Mouse (Mus musculus) cerebellum, postnatal 14 days (tissue): ENCODE results near the gene Dusp21.

Experiments
- DNase-seq, 2 experiments: peaks; one replicate each; pipeline ENCODE4 v3.0.0; 2021; ENCODE audit warnings: mixed read lengths in 2 of 2

Gene Dusp21

DNA sequence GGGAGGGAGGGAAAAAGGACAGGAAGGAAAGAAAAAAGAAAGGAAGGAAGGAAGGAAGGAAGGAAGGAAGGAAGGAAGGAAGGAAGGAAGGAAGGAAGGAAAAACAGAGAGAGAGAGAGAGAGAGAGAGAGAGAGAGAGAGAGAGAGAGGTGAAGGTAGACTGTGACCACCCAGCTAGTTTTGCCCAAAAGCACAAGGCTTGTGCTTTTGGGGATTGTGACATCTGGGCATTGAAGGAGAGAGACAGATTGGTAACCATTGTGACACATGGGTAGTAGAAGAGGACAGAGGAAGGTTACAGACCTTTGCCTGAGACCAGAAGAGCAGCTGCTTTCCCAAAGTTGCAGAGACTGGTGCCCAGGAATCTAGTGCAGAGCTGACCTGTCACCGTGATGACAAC is at the start of gene Dusp21:
TSS of gene Dusp21 (plus strand) at position 301 of the 400 bp plus-strand sequence.
- DNase-seq, result no peak

DNA sequence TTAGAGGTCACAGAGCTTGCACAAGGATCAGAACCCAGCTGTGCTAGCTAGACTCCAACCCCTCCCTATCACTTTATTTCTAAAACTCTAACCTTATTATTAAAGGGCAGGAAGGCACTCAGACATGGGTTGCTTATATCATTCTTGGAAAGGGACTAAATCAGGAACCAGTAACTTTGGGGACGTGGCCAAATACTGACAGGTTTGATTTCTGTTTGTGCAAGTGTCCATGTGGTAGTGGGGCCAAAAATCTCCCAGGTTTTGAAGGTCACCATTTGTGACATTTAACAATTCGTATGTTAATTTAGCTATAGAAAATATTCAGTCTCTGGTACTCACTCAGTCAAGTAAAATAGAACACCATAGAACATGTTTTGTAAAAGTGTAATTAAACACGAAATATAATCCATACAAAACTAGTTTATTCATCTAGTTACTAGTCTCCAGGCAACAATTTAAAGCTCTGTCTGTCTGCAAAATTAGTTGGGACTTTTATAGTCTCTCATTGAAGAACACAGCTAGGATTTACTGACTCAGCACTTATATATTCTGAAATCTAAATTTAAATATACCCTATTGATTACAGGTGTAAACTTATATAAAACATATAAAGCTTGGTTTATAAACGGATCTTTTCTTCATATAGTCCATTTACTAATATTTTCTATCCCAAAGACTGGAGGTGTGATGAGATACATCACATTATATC is 15.2 kb downstream of the Dusp21 start:
- DNase-seq, result peak; percentile 38 to 43

DNA sequence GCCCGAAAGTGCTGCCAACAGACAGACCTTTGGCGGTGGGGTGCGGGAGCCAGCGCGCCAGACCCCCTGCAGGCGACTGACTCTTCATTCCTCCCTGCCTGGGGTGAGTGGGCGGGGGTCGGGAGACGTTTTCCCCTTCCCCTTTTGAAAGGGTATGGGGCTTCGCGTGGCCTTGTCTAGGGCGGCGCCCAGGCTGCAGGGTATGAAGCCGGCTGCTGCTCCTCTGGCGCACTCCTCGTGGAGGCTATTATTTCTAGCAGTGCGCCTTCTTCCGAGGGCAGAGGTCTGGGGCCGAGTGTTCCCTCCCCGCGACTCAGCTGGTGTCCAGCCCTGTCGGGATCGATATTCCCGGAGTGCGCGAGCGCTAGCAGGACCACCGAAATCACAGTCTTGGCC is 16.1 kb downstream of the Dusp21 start:
- peak; percentile 77 to 87 for DNase-seq

DNA sequence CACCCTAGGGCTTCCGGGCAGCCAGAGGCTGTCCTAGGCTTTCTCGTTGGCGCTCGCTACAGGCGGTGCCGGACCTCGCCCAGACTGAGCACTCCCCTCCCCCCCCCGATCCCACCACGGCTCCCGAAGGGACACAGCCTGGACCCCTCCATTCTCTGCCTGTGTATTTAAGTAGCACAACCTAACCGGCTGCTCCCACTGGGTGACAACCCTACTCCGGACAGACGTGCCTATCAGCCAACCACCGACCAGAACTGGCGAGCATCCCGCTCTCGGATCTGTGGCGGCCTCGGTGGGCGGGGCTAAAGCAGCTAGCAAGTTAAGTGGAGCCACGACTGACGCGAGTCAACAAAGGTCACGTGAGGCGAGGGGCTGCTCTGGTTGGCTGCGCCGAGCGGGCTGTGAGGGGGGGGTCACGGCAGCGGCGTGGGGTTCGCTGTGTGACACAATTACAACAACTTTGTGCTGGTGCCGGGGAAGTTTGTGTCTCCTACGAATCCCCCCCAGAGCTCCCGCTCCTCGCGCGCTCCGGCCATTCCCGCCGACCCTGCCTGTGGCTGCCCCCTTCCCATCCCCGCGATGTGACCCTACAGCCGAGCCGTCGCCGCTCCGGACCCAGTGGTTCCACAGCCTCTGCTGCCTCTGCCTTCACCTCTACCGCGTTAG is 16.7 kb downstream of the Dusp21 start, which contains the start of gene Kdm6a:
TSS of gene Kdm6a (plus strand) at position 384 of the 666 bp plus-strand sequence.
- DNase-seq, result peak; percentile 98 to 100

DNA sequence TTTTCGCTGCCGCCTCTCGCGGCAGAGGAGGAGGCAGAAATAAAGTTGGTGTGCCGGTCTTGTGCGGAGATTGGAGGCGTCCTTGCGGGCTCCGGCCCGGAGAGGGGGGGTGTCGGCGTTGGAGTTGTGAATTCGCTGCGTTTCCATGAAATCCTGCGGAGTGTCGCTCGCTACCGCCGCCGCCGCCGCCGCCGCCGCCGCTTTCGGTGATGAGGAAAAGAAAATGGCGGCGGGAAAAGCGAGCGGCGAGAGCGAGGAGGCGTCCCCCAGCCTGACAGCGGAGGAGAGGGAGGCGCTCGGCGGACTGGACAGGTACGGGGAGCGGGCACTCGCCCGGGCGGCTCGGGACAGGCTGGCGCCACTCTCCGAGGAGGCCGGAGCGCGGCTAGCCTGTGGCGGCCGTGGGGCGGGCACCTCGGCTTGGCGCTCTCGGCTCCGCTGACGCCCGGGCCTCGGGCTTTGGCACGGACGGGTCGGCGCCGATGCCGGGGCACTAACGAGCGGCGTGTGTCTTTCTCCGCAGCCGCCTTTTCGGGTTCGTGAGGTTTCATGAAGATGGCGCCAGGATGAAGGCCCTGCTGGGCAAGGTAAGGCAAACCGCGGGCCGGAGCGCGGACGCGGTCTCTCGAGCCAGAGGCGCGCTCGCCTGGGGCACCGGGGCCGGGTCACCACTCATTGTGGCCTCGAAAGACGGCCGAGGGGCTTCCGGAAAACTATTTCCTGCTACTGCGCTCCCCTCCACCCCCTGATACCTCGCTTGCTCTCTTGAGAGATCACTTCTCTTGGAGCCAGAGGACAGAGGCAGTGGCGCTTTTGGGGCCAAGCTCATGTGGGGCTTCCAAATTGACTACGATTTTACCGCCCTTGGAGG is 17.4 kb downstream of the Dusp21 start:
- DNase-seq, result peak; percentile 72 to 82

DNA sequence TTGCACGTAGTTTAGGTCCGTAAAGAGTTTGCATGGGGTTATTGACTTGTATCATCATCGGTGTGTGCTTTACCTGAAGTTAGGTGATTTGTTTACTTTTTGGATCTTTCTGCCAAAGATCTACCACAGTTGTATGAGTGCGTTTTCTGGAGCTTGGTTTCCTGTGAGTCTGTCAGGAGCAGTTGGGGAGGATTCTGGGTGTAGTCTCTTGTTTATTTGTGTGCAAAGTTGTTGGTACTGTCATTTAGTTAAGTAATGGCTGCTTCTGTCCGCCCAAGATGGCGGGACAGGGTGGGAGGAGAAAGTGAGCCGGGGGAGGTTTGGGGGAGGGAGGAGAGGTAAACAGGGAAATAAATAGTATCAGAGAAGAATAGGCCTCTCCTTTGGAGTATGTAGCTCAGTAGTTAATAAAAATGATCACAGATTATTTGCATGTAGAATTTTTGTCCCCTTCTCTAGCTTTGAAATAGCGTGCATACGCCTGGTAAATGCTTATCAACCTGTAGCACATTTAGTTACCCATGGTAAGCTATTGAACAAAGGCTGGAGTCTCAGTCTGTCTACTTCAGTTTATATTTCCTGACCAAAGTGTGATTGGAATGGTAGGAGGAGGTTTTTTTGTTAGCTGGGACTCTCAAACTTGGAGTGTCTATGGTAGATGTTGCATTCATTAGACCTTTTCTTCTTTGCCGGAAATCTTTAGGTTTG is 18.4 kb downstream of the Dusp21 start:
- DNase-seq, result peak; percentile 17 to 31

DNA sequence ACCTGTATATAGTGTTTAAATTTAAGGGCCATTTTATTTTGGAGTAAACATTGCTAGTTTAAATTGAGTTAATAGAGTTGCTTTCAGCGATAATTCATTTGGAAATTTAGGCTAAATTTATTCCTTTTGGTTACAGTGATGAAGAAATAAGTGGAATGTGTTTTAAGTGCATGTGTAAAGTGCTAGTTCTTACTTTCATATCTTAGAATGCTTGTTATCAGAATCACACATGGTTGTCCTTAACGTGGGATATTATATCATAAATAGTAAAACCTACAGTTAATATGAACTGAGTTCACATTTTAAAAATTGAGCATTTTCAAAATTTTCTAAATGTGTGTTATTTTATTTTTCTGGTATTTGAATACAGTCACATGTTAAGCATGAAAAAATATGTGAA is 19.5 kb downstream of the Dusp21 start:
- no peak for DNase-seq

DNA sequence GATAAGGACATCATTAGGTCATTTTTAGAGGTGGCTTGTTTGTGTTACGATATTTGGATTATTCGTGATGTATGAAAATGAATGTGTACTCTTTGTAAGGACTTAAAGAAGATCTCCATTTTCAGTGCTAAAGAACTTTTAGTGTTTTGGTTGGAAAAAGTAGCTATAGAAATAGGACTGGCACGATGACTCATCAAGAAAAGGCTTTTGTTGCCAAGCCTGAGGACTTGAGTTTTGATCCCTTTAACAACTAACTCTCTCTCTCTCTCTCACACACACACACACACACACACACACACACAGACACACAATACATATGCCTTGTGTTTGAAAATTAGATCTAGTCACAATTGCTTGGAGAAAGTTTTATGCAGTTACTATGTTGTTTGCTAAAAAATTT is 21.3 kb downstream of the Dusp21 start:
- DNase-seq, result no peak

DNA sequence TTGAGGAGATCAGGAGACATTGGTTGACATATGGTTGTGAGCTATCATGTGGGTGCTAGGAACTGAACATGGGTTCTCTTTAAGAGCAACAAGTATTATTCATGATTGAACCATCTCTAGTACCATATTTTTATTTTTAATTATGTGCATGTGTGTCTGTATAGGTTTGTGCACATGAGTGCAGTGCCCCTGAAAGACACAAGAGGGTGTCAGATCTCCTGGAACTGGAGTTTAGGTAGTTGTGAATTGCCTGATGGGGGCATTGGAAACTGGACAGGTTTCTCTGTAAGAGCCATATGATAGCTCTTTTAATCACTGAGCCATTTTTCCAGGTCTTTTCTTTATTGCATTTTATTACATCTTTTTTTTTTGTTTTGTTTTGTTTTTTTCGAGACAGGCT is 23.3 kb downstream of the Dusp21 start:
- DNase-seq, result no peak

DNA sequence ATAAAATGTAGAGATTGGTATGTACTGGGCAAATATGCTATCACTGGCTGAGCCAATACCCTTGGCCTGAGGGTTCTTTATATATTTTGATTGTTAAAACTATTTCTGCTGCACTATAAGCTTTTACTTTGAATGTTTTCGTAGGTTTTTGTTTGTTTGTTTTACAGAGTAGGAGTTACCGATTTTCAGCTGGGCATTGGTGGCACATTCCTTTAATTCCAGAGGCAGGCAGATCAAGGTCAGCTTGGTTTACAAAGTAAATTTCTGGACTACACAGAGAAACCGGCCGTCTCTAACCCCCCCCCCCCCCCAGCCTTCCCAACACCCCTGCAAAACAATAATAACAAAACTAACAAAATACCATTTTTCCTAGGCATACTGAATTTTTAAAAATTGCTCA is 29.2 kb downstream of the Dusp21 start:
- DNase-seq, result no peak

DNA sequence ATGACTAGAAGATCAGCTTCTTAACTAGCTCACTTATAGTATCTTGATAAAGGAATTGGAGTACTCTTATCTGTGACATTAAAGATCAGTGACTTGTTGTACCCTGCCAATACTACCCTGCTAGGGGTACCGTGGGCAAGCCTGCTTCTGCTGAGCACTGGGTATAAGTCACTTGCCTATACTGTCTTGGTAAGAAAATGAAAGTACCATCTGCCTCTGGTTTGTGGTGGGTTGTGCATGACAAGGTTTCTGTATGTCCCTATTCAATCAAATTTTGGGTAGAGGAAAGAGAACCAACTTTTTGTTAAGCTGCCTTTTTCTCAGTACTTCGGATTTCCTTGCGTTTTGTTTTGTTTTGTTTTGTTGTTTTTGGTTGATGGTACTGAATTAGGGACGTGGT is 32.1 kb downstream of the Dusp21 start:
- DNase-seq, result no peak

DNA sequence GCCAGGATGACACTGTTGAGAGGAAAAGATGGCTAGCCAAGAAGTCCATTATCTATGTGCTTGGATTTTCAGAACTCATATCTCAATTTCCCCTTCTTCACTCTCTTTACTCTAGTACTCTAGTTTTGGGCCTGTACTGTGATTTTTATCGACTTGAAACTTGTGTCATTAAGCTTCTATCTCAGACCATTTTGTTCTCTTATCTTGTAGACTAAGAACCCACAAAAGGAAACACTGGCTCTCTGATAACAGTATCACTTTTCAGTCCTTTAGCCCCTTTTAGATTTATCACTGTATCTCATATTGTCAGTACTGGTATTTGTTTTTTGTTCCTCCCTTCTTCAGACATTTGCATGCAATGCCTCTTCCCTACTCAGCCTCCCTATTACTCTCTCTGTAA is 33.8 kb downstream of the Dusp21 start:
- no peak for DNase-seq

DNA sequence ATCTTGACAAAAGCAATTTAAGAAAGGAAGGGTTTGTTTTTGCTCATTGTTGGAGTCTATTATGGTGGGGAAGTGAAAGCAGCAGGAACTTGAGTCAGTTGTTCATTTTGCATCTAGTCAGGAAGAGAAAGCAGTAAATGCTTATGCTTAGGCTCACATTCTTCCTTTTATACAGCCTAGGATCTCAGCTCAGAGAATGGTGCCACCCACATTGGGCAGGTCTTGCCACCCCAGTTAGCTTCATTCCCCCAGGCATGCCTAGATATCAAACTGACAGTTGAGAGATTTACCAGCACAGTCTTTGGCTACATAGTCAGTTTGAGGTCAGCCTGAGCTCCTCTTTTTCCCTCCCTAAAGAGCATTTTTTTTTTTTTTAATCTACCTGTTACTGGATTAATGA is 41.5 kb downstream of the Dusp21 start:
- DNase-seq, result no peak

DNA sequence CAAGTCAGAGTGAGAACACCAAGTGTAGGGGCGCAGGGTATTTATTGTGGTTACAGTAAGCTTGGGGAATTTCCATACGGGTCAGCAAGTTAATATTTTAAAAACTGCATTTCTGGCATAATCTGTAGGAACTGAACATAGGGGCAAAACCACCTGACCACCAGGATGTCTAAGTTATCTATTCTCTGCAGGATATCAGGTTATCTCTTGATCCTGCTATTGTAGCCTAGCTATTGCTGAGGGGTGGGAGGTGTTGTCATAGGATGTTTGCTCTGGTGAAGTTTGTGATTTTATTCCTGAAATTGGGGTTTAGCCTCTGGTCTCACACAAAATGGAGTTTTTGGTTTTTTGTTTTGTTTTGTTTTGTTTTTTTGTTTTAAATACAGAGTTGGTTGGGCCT is 42.6 kb downstream of the Dusp21 start:
- no peak for DNase-seq
